Mouse (Mus musculus): ENCODE measurements around the gene Ulk3.

DNA sequence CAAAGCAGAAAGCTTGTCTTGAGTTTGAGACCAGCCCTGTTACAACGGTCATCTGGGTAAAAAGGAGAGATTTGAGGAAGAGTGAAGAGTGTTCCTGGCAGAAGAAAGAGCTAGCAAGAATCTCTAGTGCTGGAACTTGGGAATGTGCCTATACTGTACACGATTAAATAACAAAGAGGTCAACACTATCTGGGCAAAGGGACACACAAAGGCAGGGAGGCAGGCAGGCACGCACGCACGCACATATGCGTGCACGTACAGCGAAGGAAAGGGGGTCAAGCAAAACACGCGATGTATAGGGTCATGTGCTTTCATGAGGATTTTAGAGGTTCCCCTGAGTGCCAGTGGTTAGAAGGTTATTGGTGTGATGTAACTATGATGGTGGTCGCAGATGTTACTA lies 36.1 kb upstream of the Ulk3 start:
- TF ChIP-seq CTCF (IDR thresholded peaks at IDR 0.05; ENCODE audit: control insufficient read depth, insufficient read depth, low read length), result no peak
- no peak for TF ChIP-seq POLR2A (IDR thresholded peaks at IDR 0.05; ENCODE audit: borderline replicate concordance, control insufficient read depth, low read depth, low read length)
